Mouse (Mus musculus): ENCODE results near the gene Smco2.

The Smco2 gene

GRCm38 (mm10) chr6:146850050-146850449 lies at the start of gene Smco2:
Gene Smco2, plus strand, starts transcription at chr6:146850104.
- no peak for DNase-seq (ENCODE audit: extremely low spot score)

GRCm38 (mm10) chr6:146809991-146810390 lies 39.9 kb upstream of the Smco2 start:
- no peak for DNase-seq (ENCODE audit: extremely low spot score)

- no peak for DNase-seq (ENCODE audit: extremely low spot score)
Measured at GRCm38 (mm10) chr6:146813007-146813406, 36.9 kb upstream of the Smco2 start.

DNA sequence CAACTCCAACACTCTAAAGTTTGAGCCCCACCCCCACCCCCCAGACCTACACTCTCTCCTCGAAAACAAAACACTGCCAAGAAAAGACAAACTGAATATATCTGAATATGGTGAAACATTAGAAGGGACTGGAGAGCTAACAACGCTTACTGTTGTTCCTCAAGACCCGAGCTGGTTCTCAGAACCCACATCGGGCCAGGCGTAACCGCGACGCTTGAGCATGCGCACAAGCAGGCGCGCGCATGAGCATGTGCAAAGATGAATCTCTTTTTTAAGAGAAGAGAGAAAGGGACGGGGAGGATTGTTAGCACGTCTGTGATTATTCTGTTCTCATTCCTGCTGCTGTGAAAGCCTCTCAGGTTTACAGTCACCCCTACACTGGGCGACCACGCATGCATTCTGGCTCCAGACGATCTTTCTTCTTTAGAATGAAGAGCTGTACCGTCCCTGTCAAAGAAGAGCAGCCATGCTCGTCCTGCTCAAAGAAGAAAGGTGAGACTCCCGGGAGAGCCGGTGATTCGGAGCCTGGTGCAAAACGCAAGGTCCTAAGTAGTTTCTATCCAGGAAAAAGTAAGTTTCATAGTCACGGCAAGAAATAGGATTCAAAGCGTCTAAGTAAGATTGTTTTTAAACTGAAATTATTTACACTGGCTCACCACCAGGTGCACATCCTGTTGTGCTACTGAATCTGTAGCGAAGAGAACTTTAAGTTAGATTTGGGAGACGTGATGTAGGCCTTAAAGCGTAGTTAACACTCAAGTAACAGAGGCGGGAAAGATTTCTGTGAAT lies 29.5 kb upstream of the Smco2 start:
- DNase-seq (ENCODE audit: extremely low spot score), result no peak

DNA sequence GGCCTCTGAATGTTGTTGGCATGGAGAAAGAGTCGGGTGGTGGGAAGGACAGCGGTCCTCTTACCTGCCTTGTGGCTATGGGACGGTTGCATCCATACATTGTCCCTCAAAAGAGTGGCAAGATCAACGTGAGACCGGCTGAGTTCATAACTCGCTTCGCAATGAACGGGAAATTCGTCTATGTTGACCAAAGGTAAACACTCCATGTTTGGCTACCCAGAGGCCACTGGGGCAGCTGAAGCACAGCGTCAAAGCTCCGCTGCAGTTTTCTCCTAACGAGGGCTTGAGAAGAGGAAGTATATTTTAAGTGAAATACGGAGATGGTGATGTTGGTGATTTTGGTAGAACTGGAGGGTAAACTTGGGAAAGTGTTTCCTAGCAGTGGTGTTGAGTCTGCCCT lies 27.9 kb upstream of the Smco2 start:
- DNase-seq (ENCODE audit: extremely low spot score), result no peak

DNA sequence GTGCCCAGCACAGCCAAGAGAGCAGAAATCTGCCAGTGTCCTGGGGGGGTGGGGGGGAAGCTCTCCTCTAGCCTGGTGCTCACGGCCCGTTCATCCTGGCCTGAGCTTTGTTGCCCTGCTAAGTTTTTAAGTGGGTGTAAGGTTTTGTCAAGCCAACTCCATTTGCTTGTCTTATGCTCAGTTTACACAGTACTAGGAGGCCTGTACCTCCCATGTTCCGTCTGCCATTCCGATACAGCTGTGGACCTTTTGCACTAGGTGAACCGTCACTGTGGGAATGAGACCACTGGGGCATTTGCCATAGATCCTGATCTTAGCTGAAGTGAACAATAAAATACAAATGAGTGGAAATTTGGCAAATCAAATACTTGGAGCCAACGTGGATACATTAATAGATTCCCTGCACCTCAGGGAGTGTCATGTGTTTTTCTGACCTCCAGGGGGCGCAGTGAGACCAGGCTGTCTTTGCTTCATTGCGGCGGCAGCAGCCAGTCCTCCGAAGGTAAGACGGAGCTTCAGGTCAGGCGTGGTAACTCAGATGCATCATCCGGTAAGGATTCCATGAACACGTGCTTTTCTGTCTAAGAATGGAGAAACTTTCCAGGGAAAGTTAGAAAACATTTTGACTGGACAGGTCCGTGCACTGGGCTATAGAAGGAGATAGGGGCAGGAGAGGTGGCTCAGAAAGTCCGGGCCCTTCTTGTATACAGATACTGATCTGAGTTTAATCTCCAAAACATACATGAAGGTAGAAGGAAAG lies 25.0 kb upstream of the Smco2 start:
- peak; percentile 63 for DNase-seq (ENCODE audit: extremely low spot score)

GRCm38 (mm10) chr6:146825487-146825773 lies 24.5 kb upstream of the Smco2 start:
- DNase-seq (ENCODE audit: extremely low spot score), result no peak

GRCm38 (mm10) chr6:146831320-146831719 lies 18.6 kb upstream of the Smco2 start:
- no peak for DNase-seq (ENCODE audit: extremely low spot score)

GRCm38 (mm10) chr6:146833485-146834314 lies 16.2 kb upstream of the Smco2 start:
- peak; percentile 62 for DNase-seq (ENCODE audit: extremely low spot score)

DNA sequence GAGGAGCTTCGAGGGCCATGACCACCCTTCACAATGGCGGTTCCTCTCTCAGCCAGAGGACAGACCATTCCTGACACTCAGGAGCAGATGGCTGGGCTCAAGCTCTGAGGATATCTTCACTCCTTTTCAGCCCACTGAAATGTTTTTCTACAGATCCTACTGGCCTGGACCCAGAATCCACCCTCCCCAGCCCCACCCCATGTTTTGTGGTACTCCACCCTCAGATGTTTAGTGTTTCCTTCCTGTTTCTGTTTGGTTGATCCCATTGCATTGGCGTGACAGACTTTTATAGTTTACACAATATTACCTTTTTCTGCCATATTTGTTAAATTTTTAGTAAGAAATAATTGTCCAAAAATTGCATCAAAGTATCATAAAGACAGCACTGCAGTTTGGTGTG lies 15.6 kb upstream of the Smco2 start:
- no peak for DNase-seq (ENCODE audit: extremely low spot score)

DNA sequence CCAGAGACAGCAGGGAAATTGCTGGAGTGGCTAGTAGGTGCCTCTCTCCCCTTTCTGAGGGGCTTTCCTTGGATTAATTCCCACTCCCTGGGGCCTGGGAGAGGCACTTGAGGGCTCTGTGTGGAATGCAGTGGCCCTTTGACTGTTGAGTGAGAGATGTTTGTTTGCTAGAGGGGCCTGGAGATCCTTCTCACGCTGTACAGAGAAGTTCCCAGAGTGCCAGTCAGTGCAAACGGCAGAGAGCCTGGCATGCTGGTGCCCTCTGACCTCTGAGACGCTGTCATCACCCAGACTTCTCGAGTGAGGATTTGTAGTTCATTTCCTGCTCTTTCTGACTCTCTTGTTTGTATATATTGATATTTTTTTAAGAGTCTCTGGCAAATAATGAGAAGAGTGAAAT lies 14.1 kb upstream of the Smco2 start:
- peak; percentile 20 for DNase-seq (ENCODE audit: extremely low spot score)

- DNase-seq (ENCODE audit: extremely low spot score), result no peak
Measured at GRCm38 (mm10) chr6:146837316-146837715, 12.6 kb upstream of the Smco2 start.

DNA sequence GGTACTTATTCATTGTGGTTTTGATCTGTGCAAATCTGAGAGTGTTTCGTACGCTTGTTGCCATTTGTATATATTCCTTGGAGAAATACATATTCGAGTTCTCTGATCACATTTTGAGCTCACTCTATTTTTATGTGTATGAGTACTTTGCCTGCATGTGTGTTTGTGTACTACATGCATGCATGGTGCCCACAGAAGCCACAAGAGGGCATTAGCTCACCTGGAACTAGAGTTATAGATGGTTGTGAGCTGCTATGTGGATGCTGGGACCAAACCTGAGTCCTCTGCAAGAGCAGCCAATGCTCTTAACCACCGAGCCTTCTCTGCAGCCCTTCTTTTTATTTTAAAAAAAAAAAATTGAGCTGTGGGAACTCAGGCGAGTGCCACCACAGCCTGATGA lies 11.5 kb upstream of the Smco2 start:
- DNase-seq (ENCODE audit: extremely low spot score), result no peak

GRCm38 (mm10) chr6:146838863-146839262 lies 11.0 kb upstream of the Smco2 start:
- no peak for DNase-seq (ENCODE audit: extremely low spot score)

DNA sequence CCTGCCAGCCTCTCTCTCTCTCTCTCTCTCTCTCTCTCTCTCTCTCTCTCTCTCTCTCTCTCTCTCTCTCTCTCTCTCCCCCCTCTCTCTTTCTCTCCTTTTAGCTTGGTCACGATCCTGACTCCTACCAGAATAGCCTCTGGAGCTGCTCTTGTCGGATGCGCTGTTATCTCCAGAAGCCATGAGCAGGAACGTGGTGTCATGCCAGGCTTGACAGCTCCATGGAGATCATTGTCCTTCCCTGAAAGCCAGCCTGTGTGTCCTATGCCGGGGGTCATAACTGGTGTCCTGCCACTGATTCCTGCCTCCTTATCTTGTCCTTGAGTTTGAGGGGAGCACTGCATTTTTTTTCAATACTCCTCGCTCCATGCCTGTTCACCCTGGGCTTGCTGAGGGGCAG lies 5.0 kb upstream of the Smco2 start:
- DNase-seq (ENCODE audit: extremely low spot score), result no peak

GRCm38 (mm10) chr6:146845347-146845746 lies 4.6 kb upstream of the Smco2 start:
- DNase-seq (ENCODE audit: extremely low spot score), result no peak

DNA sequence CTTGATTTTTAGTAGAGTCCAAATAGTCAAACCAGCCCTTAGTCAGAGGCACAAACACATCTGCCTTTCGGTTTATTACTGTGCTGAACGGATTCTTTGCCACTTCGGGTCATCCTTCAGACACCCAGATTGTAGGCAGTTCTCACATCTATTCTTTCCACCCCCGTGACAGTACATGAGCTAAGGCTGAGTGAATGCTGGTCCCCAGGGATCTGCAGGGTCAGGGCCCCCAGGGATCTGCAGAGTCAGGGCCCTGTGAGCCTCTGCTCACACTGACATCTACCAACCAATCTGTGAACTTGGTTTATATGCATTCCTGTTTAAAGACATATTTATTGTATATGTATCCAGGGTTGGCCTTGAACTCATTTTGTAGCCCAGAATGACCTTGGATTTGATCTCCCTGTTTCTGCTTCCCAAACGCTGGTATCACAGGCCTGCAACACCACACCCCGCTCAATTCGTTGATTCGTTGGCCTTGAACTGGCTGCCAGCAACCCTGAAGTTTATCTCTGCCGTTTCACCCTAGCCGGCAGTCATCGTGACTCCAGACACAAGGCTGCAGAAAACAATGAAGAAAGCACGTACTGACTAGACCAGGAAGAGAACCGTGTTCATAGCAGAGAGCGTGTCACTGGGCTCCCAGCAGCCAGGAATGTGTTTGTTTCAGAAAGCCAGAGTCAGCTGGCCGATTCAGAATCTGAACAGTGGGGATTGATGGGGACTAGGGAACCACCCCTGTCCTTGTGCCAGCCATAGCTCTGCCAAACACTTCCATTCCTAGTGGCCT lies 3.7 kb upstream of the Smco2 start:
- no peak for DNase-seq (ENCODE audit: extremely low spot score)

DNA sequence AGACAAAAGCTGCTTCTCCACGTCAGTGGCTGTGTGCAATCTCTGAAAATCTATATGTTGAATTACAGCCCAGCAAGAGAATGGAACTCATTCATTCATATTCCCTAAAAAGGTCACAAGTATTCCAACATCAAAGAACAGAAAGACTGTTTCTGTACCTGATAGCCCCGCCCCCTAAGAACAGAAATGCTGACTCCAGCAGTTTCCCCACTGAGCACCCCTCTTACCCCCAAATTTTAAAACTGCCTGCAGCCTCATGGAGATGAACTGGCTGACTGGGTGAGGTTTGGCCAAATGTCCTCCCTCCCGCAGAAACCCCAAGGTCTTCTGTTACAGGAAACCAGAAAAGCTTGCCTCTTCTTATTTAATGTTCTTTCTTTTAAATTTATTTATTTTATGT lies 2.5 kb upstream of the Smco2 start:
- no peak for DNase-seq (ENCODE audit: extremely low spot score)

DNA sequence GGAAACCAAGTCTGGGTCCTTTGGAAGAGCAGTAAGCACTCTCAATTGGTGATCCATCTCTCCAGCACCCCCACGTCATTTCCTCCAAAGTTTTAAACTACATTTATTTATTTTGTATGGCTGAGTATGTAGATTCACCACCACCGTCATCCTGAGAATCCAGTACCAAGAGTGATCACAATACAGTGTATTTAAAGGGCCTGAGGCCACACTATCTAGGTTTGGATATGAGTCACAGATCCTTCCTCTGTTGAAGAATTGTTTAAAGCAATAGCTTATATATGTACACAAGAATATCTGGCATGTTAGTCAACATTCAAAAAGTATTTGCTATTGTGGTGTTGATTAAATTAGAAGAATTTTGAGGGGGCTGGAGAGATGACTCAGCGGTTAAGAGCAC lies 1.6 kb upstream of the Smco2 start:
- no peak for DNase-seq (ENCODE audit: extremely low spot score)

- no peak for DNase-seq (ENCODE audit: extremely low spot score)
Measured at GRCm38 (mm10) chr6:146851916-146852315, 2.0 kb downstream of the Smco2 start.

DNA sequence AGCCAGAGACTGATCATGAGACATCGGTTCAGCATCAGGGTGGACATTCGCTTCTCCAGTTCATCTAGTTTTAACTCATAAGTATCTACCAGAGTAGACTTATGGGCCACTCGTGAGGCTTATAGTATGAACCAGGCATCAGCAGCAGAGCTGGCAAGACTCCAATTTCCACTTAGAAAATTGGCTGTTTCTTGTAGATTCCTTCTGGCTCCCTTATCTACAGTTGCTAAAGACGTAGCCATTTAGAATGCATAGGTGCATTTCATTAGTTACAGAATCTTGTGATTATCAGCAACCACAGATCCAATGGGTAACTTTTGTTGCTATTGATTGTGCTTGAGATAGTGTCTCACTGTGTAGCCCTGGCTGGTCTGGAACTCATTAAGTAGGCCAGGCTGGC lies 2.8 kb downstream of the Smco2 start:
- no peak for DNase-seq (ENCODE audit: extremely low spot score)

GRCm38 (mm10) chr6:146855185-146855584 lies 5.3 kb downstream of the Smco2 start:
- no peak for DNase-seq (ENCODE audit: extremely low spot score)
